Mouse (Mus musculus) heart, postnatal 4 days (tissue): ENCODE results near the gene Pdk2. TPM values are rescaled to one million over a fixed set of nuclear protein-coding genes. Genes with fewer than 3 reads are reported as not detected.

Experiments used
- DNase-seq: peaks from one replicate; pipeline ENCODE4 v3.0.0; 2021
- total RNA-seq, 2 experiments: library from RNA; stranded (reverse); gene quantifications; 2 replicates each; pipeline ENCODE4 v1.2.3; 2021

Gene Pdk2
- total RNA-seq, 2 experiments from 2014 or later: 178 to 200 TPM

DNA sequence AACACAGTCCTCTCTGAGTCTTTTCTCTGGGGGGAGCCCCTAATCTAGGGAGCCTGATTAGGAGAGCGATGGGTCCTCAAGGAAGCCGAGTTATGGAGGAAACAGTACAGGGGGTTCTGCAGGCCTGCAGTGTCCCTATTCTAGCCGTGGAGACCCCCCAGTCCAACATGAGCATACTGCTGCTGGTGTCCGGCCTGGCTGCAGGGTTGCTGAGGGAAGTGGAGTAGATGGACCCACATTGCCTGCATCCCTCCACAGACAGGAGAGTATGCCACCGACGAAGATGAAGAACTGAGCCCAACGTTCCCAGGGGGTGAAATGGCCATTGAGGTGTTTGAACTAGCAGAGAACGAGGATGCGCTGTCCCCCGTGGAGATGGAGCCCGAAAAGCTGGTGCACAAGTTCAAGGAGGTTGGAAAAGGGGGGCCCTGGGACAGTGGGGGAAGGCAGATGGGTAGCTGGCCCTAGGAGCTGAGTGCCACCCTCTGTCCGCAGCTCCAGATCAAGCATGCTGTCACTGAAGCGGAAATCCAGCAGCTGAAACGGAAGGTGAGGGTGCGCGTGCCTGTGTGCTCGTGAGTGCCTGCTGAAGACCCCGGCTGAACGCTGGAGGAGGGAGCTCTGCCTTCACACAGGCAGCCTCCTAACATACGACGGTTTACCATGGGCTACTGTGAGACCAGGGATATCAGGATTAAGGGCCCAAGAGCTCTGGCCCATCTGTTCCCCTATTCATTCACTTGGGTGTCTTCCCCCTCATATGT lies 39.4 kb downstream of the Pdk2 start:
- DNase-seq: no peak

DNA sequence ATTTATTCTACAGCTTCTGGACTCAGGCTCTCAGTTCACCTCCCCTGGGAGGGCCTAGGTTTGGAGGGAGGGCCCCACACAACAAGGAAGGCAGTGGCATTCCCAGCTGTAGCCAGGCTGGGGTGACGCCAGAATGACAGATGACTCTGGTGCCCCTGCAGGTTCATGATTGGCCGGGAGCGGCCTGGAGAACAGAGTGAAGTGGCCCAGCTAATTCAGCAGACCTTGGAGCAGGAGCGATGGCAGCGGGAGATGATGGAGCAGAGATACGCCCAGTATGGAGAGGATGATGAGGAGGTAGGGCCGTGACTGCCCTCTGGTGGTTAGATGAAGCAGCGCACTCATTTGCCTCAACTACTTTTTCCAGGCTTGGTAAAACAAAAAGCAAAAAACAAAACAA lies 40.1 kb downstream of the Pdk2 start:
- peak; percentile 74 for DNase-seq

DNA sequence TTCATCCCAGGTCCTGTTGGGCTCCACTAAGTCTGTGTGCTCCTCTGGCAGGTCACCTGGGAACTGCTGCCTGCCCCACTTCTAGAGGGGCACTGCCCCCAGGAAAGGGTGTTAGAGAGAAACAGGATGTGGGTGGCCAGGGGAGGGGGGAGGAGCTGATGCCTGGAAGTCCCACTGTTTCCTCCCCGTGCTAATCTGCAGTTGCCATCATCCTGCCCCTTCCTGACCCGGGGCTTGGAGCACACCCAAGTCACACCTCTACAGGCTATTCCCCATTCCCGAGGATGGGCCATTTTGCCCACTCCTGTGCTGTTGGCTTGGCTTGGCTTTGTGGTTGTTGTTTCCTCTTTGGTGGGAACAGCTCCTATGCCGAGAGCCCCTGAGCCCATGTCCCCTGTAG lies 40.6 kb downstream of the Pdk2 start:
- DNase-seq: no peak

DNA sequence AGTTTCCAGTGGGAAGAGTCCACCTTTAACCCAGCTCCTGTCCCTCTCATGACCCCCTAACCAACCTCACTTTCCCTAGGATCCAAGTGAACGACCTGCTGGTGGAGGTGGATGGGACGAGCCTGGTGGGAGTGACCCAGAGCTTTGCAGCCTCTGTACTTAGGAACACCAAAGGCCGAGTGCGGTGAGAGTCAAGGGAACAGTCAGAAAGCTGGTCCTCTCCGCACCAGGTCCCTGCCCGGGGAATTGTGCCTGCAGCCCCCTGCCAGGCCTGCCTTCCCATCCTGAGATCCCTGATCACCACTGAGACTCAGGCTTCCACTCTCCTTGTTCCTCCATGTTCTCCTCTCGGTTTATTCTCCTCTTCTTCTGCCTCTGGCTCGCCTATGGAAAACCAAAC lies 41.0 kb downstream of the Pdk2 start:
- no peak for DNase-seq

DNA sequence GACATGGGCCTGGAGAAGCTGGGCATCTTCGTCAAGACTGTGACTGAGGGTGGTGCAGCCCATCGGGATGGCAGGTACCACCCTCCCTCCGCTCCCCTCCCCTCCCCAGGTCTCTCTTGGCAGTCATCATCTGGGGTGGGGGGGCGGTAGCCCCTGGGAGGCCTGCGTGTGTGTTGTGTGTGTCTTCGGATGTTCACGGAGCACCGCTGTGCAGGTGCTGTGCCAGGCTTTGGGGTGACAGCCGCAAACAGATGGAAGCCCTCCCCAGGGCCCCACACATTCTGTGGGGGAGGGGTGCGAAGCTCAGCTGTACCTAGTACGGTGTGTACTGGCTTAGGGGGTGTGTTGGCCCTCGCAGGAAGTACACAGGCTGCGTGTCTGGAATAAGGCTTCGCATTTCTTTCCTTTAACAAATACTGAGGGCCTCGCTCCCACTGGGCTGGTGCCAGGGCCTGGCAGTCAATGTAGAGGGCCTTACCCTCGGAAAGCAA lies 43.1 kb downstream of the Pdk2 start:
- DNase-seq: peak; percentile 41

DNA sequence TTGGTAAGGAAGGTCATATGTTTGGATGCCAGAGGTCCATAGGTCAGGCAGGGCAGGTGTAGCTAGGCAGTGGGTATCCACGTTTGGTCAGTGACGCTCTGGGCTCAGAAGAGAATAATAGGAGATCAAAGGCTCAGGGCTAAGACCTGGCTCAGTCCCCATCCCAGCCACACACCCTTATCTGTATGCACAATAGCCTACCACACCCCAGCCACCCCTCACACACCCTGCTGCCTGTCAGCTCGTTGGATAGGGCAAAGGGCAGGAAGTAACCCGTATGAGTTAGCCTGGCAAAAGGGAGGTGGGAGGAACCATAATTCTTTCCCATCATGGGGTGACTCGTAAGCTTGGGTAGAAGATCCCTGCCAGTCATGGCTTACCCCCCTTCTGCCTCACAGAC lies 43.6 kb downstream of the Pdk2 start:
- DNase-seq: no peak

DNA sequence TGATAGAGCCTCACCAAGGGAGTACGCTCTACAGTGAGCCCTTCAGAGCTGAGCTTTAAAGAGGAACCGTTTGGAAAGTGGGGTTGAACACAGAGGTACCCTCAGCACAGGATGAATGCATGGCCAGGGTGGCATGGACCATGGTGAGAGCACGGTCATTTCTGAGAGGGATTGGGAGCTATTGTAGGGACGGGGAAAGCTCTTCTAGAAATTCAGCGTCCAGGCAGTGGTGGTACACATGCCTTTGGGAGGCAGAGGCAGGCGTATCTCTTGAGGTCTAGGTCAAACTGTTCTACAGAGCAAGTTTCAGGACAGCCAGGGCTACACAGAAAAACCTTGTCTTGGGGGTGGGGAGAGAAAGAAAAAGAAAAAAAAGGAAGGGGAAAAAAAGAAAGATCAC lies 44.2 kb downstream of the Pdk2 start:
- no peak for DNase-seq

DNA sequence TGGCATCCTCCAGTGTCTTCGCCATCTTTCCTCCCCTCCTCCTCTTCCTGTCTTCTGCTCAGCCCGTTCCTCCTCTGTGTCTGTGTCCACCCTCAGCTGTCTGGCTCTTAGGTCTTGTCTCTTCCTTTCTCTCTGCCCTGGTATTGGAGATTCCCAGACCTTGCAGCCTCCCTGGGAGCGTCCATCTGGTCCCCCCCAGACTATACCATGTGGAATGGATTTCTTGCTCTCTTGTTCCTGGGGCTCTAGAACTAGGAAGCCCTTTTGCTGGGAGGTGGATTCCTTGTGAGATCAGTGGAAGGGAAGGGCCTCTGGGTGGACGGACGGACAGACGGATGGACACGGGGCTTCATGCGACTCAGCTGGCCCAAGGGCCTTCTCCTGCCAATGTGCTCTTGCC lies 45.1 kb downstream of the Pdk2 start:
- DNase-seq: no peak

DNA sequence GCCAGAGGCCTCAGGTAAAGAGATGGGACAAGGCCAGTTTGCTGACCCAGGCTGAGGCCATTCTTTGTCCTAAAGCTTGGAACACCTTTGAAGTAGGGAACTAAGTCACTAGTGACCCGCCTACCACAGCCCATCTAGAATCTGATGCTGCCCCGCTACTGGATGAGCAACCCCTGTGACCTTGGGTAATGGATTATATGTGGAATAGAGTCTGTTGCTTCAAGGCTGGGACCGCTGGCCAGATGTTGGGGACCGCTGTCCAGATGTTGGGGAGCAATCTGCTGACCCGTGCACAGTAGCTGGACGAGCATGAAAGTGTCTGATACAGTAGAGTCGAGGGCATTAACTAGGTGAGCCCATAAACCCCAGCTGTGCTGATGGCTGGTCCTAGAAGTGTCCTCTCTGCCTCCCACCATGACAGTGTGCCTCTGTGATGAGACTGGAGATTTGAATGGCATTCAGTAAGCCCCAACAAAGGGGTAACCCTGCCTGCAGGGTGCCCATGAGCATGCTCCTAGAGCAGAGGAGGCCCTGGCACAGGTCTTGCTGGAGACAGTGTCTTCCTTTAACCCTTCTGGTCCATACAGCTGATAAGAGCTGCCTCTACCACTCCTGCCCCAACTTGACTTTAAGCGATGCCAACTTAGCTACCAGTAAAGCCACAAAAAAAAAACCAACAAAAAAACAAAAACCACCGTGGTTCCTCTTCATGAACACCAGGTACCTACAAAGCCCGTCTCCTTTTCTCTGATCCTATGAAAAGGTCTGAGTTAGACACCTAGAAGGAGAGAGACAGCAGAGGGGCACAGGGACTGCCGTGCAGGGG lies 46.0 kb downstream of the Pdk2 start:
- no peak for DNase-seq

DNA sequence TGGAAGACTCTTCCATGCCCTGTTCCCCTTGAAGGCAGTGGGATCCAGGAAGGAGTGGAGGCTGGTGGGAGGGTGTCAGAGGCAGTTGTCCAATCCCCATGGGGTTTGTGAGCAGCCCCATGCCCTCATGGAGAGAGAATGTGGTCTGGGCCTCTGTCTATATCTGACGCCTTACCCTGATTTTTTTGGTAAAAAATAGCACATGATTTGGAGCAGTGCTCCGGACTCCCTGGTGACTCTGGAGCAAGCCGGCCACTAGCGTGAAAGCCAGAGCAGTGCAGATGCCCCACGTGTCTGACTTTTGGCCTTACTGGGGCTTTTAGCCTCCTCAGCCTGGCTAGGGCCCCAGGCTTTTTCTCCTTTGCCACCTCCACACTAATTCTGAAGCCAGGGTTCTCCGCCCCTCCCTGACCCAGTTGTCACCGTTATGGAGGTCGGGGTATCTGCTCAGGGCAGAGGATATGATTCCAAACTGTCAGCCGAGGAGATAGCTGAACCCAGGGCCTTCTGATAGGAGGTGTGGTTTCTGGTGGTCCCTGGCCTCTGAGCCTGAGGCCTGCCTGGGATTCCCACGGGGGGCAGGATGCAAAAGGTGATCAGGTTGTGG lies 46.8 kb downstream of the Pdk2 start:
- DNase-seq: peak; percentile 51

DNA sequence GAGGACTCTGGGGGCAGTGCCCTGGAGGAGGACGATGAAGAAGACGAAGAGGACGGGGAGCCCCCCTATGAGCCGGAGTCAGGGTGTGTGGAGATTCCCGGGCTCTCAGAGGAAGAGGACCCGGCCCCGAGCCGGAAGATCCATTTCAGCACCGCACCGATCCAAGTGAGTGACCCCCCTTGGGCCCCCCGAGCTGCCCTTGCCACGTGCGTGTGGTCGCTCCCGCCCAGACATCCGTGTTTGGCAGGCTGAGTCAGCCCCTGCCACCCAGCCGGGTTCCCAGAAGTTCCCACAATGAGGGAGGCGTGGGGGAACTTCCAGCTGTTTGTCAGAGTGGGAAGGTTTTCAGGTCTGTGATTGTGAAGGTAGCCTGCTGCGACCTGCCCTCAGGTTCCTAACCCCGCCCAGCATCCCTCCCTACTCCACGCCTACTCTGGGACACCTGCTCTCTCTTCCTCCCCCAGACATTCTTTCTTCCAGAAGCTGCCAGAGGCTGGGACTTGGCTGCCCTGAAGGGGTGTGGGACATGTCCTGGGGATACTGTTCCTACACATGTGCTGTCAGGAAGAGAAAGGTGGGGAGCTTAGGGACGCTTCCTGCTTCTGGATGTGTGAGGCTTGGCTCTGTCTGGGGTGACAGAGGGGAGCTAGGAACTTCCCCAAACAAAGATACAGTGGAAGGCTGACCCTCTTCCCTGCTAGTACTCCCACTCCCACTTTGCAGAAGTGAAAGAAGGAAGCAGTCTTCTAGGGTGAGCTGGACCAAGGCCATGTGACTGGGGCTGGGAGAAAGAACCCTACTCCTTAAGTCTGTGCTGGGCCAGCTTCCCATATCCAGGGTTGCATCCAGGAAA lies 48.2 kb downstream of the Pdk2 start:
- DNase-seq: peak; percentile 59

DNA sequence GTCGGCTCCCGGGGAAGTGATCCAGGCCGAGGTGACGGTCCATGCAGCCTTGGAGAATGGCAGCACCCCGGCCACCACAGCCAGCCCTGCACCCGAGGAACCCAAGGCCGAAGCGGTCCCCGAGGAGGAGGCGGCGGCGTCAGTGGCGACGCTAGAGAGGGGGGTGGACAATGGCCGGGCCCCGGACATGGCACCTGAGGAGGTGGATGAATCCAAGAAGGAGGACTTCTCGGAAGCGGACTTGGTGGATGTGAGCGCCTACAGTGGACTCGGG lies 48.7 kb downstream of the Pdk2 start:
- DNase-seq: peak; percentile 42

DNA sequence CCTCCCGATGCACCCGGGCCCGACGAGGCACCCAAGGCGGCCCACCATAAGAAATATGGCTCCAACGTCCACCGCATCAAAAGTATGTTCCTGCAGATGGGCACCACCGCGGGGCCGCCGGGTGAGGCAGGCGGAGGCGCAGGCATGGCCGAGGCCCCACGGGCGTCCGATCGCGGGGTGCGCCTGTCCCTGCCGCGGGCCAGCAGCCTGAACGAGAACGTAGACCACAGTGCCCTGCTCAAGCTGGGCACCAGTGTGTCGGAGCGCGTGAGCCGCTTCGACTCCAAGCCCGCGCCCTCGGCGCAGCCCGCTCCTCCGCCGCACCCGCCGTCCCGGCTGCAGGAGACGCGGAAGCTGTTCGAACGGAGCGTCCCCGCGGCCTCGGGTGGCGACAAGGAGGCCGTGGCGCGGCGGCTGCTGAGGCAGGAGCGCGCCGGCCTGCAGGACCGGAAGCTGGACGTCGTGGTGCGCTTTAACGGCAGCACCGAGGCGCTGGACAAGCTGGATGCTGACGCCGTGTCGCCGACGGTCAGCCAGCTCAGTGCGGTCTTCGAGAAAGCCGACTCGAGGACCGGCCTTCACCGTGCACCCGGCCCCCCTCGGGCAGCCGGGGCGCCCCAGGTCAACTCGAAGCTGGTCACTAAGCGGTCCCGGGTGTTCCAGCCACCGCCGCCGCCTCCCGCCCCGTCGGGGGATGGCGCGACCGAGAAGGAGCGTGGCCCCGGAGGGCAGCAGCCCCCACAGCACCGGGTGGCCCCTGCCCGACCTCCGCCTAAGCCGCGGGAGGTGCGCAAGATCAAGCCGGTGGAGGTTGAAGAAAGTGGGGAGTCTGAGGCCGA lies 49.3 kb downstream of the Pdk2 start:
- peak; percentile 56 for DNase-seq

DNA sequence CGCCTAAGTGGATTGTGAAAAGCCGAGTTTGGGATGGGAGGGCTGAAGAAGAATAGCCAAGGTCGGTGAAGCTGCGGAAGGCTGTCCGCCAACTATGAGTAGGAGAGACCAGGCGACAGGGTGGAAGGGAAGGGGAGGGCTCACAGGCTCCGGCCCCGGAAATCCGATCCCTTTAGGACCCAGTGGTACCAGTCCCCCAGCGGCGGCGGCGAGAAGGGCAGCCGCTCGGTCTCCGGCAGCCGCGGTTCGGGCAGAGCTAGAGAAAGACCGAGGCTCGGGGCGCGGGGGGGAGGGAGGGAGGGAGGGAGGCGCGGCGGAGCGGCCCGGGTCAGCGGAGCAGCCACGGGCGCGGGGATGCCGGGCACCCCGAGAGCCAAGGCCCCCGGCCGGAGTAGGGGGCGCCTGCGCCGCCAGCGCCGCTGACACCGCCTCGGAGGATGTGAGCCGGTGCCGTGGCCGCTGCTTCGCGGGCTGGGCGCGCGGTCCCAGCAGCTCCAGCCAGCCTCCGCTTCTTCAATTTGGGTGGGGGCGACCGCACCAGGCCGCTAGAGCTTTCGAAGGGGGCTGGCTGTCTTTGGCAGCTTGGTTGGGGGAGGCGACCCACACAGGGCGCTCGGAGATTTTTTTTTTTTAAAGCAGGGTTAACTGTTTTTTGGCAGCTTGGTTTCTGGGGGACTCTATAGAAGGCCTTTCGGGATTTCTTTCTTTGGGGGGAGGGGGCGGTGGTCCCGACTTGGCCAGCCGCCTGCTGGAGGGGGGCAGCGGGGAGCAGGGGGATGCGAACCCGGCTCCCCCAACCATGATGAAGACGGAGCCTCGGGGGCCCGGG lies 50.2 kb downstream of the Pdk2 start, which contains the start of gene Ppp1r9b:
Gene Ppp1r9b (plus strand): TSS at position 287 of the 829 bp plus-strand sequence.
- peak; percentile 95 for DNase-seq

DNA sequence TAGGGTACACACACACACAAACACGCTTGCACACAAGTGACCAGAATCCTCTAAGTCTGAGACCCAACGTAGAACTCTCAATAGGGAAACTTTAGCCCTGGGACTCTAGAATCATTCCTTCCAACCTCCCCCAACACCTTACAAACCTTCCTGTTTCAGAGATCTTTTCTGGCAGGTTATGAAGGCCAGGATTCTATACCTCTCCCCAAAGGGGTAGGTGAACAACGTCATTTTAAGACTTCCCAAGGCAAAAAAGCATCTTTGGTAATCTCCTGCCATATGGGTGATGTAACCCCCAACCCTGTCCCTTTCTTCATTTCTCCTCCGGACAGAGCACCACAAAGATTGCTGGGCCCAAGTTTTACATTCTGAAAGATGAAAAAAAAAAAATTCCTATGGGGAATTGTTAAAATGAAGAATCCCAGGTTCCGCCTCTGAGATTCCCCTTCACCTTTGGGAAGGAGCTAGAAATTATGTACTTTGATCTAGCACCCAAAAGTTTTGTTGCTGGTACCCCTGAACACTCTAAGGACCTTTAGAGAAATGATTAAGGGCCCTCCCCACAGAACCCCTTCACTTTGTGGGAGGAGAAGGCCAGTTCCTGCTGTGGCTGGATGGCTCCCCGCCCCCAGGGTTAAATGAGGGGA lies 50.9 kb downstream of the Pdk2 start:
- DNase-seq: no peak

DNA sequence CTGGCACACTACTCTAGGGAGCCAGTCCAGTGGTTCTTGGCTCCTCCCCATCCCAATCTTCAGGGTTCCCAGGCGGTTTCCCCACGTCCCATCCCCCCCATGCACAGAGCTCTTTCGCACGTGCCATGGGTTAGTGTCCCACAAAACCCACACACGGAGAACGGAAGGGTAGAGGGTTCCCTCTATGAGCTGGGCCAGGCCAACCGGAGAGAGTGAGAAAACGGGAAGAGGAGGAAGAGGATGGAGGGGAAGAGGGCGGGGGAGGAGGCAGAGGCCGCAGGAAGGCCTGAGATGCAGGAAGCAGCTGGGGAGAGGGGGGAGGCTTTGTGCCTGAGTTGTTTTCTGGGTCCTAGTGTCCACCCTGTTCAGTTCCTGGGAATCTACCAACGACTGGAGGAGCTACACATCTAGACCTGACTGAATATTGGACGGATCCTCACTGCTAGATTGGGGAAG lies 51.6 kb downstream of the Pdk2 start:
- DNase-seq: peak; percentile 78

DNA sequence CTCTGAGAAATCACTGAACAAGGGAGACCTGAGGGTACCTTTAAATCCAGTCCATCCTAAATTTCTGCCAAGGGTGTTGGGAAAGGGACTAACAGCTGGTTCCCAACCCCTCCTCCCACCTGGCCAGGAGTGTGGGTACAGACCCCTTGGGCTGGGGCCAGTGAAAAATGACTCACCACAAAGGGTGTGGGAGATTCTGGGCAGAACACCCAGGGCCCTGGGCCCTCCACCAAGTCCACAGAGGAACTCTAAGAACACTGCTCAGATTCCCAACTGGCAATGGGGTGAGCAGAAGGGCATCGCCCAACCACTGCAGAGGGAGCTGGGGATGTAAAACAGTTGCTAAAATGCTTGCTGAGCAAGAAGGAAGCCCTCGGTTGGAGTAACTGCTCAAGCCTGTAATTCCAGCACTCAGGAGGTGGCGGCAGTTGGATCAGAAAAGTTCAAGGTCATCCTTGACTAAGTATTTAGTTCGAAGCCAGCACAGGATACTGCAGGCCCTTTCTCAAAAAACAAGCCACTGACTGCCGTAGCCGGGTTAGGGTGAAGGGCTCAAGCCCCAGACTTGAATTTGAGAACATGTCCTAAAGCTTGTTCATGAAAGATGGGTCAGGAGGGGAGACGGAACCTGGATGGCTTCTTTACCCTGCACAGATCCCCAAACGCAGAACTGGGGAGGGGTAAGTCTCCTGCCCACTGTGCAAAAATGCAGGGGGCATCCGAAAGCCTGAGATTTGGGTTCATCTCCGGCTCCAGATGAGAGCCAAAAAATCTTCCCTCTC lies 52.2 kb downstream of the Pdk2 start:
- peak; percentile 58 for DNase-seq

DNA sequence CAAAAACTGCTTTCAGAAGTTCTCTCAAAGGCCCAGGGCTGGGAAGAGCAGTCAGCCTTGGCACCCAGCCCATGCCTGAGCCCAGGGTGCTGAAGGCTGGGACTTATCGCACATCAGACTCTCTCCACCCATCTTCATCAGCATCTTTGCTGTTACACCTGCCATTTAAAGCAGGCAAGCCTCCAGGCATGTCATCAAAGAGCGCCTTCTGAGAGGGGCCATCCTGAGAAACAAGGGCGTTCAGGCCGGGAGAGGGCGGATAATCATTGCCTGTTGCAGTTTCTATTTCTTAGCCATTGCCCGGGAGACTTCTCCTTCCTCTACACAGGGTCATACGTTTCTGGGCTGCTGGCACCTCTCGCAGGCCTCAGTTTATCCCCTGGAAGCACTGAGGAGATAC lies 53.3 kb downstream of the Pdk2 start:
- DNase-seq: no peak

DNA sequence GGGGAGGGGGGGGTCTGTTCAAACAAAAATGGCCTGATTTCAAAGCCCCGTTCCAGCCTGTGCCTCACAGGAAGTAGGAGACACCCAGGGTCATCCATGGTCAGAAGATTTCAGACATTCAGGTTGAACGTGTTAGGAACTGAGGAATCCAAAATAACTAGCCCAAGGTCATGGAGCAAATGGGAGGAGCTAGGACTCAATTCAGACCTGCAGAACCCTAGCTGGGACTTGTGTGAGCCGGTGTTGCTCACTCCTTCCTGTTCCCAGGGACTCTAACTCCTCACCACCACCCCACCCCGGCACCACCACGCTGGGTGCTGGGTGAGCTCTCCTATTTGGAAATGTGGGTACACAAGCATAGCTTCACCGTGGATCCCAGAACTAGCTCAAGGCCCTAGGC lies 53.8 kb downstream of the Pdk2 start:
- DNase-seq: no peak
